Mouse (Mus musculus): ENCODE data around the gene H2afx.
"Not testable (repeated sequence)": the region's sequence is repeated elsewhere in the genome, so short reads cannot be mapped to it uniquely, and the experiment has no call there.

The H2afx gene

DNA sequence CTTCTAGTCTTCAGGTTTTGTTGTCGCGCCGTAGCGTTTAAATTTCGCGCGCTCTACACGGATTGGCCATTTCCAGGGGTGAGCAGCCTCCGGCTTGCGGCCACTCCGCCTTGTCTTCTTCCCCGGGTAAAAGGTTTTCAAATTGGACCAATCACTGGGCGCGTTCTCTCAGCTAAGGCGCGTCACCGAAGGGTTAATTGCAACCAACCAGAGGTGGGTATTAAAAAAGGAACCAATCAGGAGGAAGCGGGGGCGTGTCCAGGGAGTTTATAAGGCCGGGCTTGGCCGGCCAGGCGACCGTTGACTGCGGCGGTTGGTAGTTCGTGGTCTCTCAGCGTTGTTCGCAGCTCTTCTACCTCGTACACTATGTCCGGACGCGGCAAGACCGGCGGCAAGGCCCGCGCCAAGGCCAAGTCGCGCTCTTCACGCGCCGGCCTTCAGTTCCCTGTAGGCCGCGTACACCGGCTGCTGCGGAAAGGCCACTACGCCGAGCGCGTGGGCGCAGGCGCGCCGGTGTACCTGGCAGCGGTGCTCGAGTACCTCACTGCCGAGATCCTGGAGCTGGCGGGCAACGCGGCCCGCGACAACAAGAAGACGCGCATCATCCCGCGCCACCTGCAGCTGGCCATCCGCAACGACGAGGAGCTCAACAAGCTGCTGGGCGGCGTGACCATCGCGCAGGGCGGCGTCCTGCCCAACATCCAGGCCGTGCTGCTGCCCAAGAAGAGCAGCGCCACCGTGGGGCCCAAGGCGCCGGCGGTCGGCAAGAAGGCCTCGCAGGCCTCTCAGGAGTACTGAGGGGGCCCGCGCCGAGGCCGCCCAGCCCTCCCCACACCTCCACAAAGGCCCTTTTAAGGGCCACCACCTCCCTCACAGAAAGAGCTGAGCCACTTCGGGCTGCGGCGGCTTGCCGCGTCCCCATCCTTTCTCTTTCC lies at the start of gene H2afx:
Gene H2afx (plus strand): TSS at position 299 of the 935 bp plus-strand sequence.
- peak; percentile 98 for DNase-seq (ENCODE audit: low read depth)

- no peak for DNase-seq (ENCODE audit: low read depth)
These were observed 48.1 kb upstream of the H2afx start for GRCm38 (mm10) chr9:44286256-44286850.

GRCm38 (mm10) chr9:44287003-44287400 lies 47.5 kb upstream of the H2afx start:
- DNase-seq (ENCODE audit: low read depth): peak; percentile 21

DNA sequence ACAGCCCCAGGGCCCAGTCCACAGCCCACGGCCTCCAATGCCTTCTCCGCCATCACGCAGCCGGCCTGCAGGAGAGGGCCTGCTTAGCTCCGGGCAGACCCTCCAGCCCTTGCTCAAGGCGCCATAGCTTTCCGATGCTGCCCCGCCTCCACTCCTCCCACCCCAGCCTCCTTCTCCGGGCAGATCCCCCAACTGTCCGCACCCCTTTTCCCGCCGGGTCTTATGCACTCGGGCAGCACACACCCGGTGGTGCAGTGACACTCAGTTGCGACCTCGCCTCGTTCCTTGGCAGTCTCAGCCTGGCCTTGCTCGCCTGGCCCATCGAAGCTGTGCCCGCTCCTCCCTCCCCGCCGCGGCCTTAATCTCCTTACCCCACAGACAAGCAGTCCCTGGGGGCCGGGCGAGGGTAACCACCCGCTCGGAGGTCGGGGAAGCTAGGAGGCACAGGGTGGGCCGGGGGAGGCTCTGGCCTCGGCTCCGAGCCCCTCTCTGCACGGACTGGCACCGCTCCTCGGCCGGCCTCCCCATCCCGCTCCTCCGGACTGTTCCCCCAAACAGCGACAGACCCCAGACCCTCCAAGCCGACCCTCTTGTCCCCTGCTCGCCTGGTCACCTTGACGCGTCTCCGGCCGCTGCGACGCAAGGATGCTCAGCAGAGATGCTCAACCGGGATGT lies 47.0 kb upstream of the H2afx start:
- DNase-seq (ENCODE audit: low read depth): peak; percentile 26

GRCm38 (mm10) chr9:44288076-44288958 lies 46.2 kb upstream of the H2afx start, which contains the start of gene Abcg4:
TSS of gene Abcg4 (minus strand) at chr9:44288615.
- DNase-seq (ENCODE audit: low read depth): peak; percentile 33

- DNase-seq (ENCODE audit: low read depth): no peak
These were observed 45.6 kb upstream of the H2afx start for GRCm38 (mm10) chr9:44288959-44289291.

DNA sequence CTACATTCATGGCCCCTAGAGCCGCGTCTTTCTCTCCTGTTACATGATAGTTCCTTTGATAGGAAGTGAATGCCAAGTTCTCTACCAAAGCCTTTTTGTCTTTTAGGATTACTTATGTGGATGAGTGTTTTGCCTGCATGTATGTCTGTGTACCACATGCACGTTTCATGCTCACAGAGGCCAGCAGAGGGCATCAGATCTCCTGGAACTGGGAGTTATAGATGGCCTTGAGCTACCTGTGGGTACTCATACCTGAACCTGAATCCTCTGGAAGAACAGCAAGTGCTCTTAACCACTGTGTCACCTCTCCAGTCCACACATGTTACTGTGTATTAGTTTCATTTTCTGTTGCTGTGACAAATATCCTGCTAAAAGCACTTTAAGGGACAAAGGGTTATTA lies 42.0 kb upstream of the H2afx start:
- peak; percentile 79 for DNase-seq (ENCODE audit: low read depth)

GRCm38 (mm10) chr9:44300001-44300400 lies 34.5 kb upstream of the H2afx start:
- not testable (repeated sequence) for DNase-seq (ENCODE audit: low read depth)

DNA sequence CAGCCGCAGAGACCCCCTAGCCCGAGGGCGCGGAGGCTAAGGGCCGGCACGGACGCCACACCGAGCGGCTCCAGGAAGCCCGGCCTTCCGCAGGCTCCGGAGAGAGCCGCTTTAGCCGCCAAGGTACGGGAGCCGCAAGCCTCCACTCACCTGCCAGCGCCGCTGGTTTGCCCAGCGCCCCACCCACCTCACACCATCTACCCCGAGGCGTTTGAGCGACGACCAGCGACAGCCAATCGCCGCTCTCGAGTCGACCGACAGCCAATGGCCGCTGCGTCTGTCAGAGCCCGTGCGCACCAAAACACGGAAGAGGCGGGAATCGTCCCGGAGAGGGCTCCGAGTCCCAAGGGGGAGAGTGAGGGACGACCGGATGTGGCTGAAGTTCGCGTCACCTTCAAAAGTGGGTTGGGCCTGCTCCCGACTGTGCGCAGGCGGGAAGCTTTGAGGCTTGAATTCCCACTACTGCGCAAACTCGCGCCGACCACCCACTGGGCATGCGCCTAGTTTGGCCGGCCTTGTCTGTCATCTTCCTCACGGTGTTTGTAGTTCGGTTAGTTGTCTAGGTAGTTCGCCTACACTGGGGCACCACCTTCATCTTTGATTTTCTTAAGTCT lies 28.9 kb upstream of the H2afx start, which contains the start of gene Hinfp:
Gene Hinfp (minus strand): TSS at position 206 of the 614 bp plus-strand sequence.
- DNase-seq (ENCODE audit: low read depth): peak; percentile 99

- no peak for DNase-seq (ENCODE audit: low read depth)
These were observed 28.0 kb upstream of the H2afx start for GRCm38 (mm10) chr9:44306532-44306931.

GRCm38 (mm10) chr9:44307248-44307647 lies 27.2 kb upstream of the H2afx start:
- peak; percentile 23 for DNase-seq (ENCODE audit: low read depth)

DNA sequence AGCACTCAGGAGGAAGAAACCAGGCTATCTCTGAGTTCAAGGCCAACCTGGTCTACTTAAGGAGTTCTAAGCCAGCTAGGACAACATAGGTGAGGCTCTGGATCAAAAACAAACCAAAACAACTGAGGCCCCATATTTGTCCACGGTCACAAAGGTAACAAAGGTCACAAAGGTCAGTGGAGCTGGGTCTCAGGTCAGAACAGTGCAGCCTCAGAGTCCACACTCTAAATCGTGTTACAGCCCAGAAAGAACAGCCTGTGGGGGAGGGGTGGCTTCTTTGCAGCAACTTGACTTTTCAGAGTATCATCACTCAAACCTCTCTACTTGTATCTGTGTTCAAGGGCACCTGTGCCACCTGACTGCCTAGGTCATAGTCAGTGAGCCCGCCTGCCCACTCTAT lies 24.7 kb upstream of the H2afx start:
- DNase-seq (ENCODE audit: low read depth): no peak

DNA sequence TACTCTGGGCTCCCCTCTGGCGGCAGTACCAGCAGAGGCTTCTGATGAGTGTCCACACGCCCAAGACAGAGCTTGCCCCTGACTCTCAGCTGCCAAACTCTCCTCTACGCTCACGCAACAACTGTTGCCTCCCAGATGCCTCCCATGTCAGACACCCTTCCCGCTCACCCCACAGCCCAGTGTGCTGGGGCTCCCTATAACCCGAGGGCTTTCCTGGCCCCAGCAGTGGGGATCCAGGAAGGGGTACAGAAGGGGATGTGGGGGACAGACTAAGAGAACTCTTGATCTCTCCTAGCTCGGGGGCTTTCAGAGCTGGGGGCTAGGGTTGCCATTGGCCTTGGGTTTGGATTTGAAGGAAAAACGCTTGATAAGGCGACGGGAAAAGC lies 23.8 kb upstream of the H2afx start:
- DNase-seq (ENCODE audit: low read depth): no peak

GRCm38 (mm10) chr9:44311136-44312134 lies 23.1 kb upstream of the H2afx start:
- DNase-seq (ENCODE audit: low read depth): no peak

- DNase-seq (ENCODE audit: low read depth): no peak
These were observed 20.8 kb upstream of the H2afx start for GRCm38 (mm10) chr9:44313476-44314256.

GRCm38 (mm10) chr9:44314257-44314547 lies 20.3 kb upstream of the H2afx start:
- DNase-seq (ENCODE audit: low read depth): no peak

DNA sequence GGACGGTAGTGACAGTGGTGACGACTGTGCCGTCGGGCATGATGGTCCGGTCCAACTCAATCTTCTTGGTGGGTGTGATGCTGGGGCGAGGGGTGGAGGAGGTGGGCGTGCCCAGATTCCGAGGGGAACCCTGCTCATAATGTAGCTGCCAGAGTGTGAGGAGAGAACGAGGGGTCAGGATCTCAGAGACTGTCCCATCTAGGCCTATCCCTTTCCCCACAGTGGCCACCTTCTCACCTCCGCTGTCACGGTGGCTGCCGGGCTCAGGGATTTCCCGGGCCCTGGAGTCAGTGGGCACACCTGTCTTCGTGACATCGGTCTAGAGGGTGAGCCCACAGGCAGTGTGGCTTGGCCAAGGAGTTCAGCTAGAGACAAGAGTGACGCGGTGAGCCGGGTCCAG lies 19.6 kb upstream of the H2afx start:
- DNase-seq (ENCODE audit: low read depth): no peak

DNA sequence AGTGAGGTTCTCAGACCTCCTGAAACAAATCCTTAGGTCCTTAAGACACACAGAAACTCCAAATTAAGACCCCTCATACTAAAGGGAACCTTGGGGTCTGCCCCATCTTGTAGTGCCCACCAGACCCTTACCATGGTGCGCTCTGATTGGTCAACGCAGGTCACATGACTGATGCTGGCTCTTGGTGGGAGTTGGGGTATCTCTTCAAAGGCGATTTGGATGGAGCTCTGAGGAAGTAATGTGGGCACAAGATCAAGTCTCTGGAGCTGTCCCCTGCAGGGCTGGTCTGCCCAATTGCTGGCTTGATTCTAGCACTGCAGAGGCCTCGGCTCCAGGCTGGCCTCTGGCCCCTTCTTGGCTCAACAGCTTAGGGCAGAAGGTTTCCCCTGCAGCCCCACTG lies 17.0 kb upstream of the H2afx start:
- no peak for DNase-seq (ENCODE audit: low read depth)

- no peak for DNase-seq (ENCODE audit: low read depth)
These were observed 16.2 kb upstream of the H2afx start for GRCm38 (mm10) chr9:44318076-44318825.

Data from naive thymus-derived CD4-positive, alpha-beta T cell, adult 2 months (primary cell).